Comparison of ENCODE assay signal across 1 mouse cellular context in genomic region chr13:9022623-9023022, GRCm38 (mm10).
A peak's percentile ranks its signal among the peaks of the same experiment; 100 is the strongest.
TF ChIP-seq lines count a peak whose summit lies in the region.

No protein-coding gene starts in this region.

TF ChIP-seq in MEL, 35 proteins besides CTCF, POLR2A, EP300 and RAD21 (continued from another document):
- TF ChIP-seq TCF12 (IDR thresholded peaks at IDR 0.05; ENCODE audit: low read depth, low read length) (0 out of 2 replicates have a peak, but pooled peaks have one; percentile 22), MAX (IDR thresholded peaks at IDR 0.05; ENCODE audit: low read length) (peak; percentile 93), TAL1 (IDR thresholded peaks at IDR 0.05; ENCODE audit: low read length) (peak; percentile 57), JUND (IDR thresholded peaks at IDR 0.05; ENCODE audit: low read depth, low read length) (peak; percentile 91; the same call in 1 of the 2 replicates), MYC (IDR thresholded peaks at IDR 0.05; ENCODE audit: low read depth, low read length) (0 out of 2 replicates have a peak, but pooled peaks have one; percentile 33), POLR2AphosphoS5 (IDR thresholded peaks at IDR 0.05; ENCODE audit: borderline replicate concordance, low read depth, low read length) (no peak), GATA1 (IDR thresholded peaks at IDR 0.05; ENCODE audit: low read depth, low read length) (peak; percentile 43), USF2 (IDR thresholded peaks at IDR 0.05; ENCODE audit: borderline replicate concordance in 1 of 2, insufficient read depth in 1 of 2, low read depth in 1 of 2, low read length in 2 of 2) (no peak), MEF2A (IDR thresholded peaks at IDR 0.05; ENCODE audit: extremely low read depth, insufficient replicate concordance, low read depth, low read length, poor library complexity, severe bottlenecking) (peak; percentile 76; the same call in 1 of the 2 replicates), ZC3H11A (IDR thresholded peaks at IDR 0.05; ENCODE audit: low read depth, low read length) (no peak), ETS1 (IDR thresholded peaks at IDR 0.05; ENCODE audit: low read depth, low read length) (peak; percentile 82), RCOR1 (IDR thresholded peaks at IDR 0.05; ENCODE audit: low read depth, low read length) (peak; percentile 78), TBP (IDR thresholded peaks at IDR 0.05; ENCODE audit: low read depth, low read length) (peak; percentile 65), MAFK (IDR thresholded peaks at IDR 0.05; ENCODE audit: borderline replicate concordance, low read depth, low read length) (no peak)
